Mouse (Mus musculus) CH12.LX (cell line): ENCODE data around the gene Thy1. TPM values are rescaled to one million over a fixed set of nuclear protein-coding genes. Genes with fewer than 3 reads are reported as not detected.

Experiments
- DNase-seq: peaks from one replicate; pipeline ENCODE4 v3.0.0-alpha.2; 2013; ENCODE audit errors: extremely low read depth
- H3K27ac ChIP-seq: 2 replicates; pipeline ENCODE4 v1.5.1; 2012; ENCODE audit warnings: low read depth, mild to moderate bottlenecking, control low read depth, moderate library complexity; ENCODE audit not compliant: insufficient read depth
- H3K27me3 ChIP-seq: replicated peaks from 2 replicates; pipeline ENCODE3; 2012; ENCODE audit warnings: inconsistent platforms
- H3K36me3 ChIP-seq, 2 experiments: replicated peaks in 1 of 2; 2 replicates each; pipeline versions ENCODE3 to v1.6.1; 2012; ENCODE audit warnings: inconsistent platforms in 1 of 2, low read length in 1 of 2, mild to moderate bottlenecking in 1 of 2, mixed read lengths in 1 of 2, moderate library complexity in 1 of 2; ENCODE audit not compliant: control insufficient read depth in 1 of 2, insufficient read depth in 1 of 2
- H3K4me1 ChIP-seq, 2 experiments: 2 replicates each; pipeline ENCODE4 v1.6.1; 2012; ENCODE audit warnings: inconsistent platforms in 1 of 2, moderate library complexity in 1 of 2; ENCODE audit not compliant: insufficient read depth in 2 of 2, control insufficient read depth in 1 of 2
- H3K4me2 ChIP-seq: 2 replicates; pipeline ENCODE4 v1.6.1; 2012; ENCODE audit warnings: low read depth, mild to moderate bottlenecking, control low read depth; ENCODE audit not compliant: poor library complexity, insufficient read depth, severe bottlenecking
- H3K4me3 ChIP-seq, 3 experiments: fragments of 150-350 bp in 1 of 3; sonication (generic) in 1 of 3; replicated peaks in 1 of 3; 2 replicates each; pipeline versions ENCODE3 to v1.5.1; 2011 to 2012; ENCODE audit warnings: low read depth in 2 of 3, low read length in 2 of 3, mild to moderate bottlenecking in 2 of 3, moderate library complexity in 2 of 3, control low read depth in 1 of 3, improper control_type of control experiment in 1 of 3, inconsistent platforms in 1 of 3, mixed read lengths in 1 of 3; ENCODE audit not compliant: poor library complexity in 1 of 3
- H3K79me2 ChIP-seq: replicated peaks from 2 replicates; pipeline ENCODE4 v1.6.1; 2012; ENCODE audit warnings: mild to moderate bottlenecking, moderate library complexity; ENCODE audit not compliant: control insufficient read depth, poor library complexity, insufficient read depth, severe bottlenecking; ENCODE audit errors: extremely low read depth
- H3K9ac ChIP-seq: 2 replicates; pipeline ENCODE4 v1.6.1; 2012; ENCODE audit warnings: low read depth, mild to moderate bottlenecking, control low read depth, moderate library complexity; ENCODE audit not compliant: insufficient read depth
- H3K9me3 ChIP-seq: replicated peaks from 2 replicates; pipeline ENCODE3; 2012; ENCODE audit warnings: low read length, inconsistent platforms, mixed read lengths
- BHLHE40 ChIP-seq: IDR thresholded peaks from 2 replicates; pipeline ENCODE4 v1.6.1; 2011; ENCODE audit warnings: mild to moderate bottlenecking, low read depth, low read length, improper control_type of control experiment
- CHD1 ChIP-seq: IDR thresholded peaks from 2 replicates; pipeline ENCODE4 v1.6.1; 2012; ENCODE audit warnings: low read depth, low read length, improper control_type of control experiment, inconsistent platforms
- CHD2 ChIP-seq: IDR thresholded peaks from 2 replicates; pipeline ENCODE4 v1.6.1; 2011; ENCODE audit warnings: low read length, improper control_type of control experiment
- ELF1 ChIP-seq: IDR thresholded peaks from 2 replicates; pipeline ENCODE4 v1.6.1; 2014; ENCODE audit warnings: low read depth, mild to moderate bottlenecking, inconsistent platforms, low read length, improper control_type of control experiment
- ETS1 ChIP-seq: conservative IDR thresholded peaks from 2 replicates; pipeline ENCODE4 v1.6.1; 2012; ENCODE audit warnings: low read depth, mild to moderate bottlenecking, inconsistent platforms, low read length, improper control_type of control experiment, moderate library complexity
- GABPA ChIP-seq: IDR thresholded peaks from 2 replicates; pipeline ENCODE4 v1.6.1; 2012; ENCODE audit warnings: low read depth, low read length, improper control_type of control experiment, inconsistent platforms; ENCODE audit not compliant: insufficient replicate concordance
- JUN ChIP-seq: IDR thresholded peaks from 2 replicates; pipeline ENCODE4 v1.6.1; 2011; ENCODE audit warnings: low read depth, mild to moderate bottlenecking, low read length, improper control_type of control experiment, moderate library complexity; ENCODE audit not compliant: insufficient read depth
- JUND ChIP-seq: conservative IDR thresholded peaks from 2 replicates; pipeline ENCODE4 v1.6.1; 2011; ENCODE audit warnings: low read depth, low read length, improper control_type of control experiment
- KAT2A ChIP-seq: IDR thresholded peaks from 2 replicates; pipeline ENCODE4 v1.6.1; 2012; ENCODE audit warnings: low read length, improper control_type of control experiment, inconsistent platforms; ENCODE audit not compliant: insufficient replicate concordance
- MAZ ChIP-seq: IDR thresholded peaks from 2 replicates; pipeline ENCODE4 v1.6.1; 2012; ENCODE audit warnings: low read depth, mild to moderate bottlenecking, inconsistent platforms, low read length, improper control_type of control experiment, moderate library complexity
- MEF2A ChIP-seq: IDR thresholded peaks from 2 replicates; pipeline ENCODE4 v1.6.1; 2014; ENCODE audit warnings: low read depth, mild to moderate bottlenecking, inconsistent platforms, low read length, improper control_type of control experiment, borderline replicate concordance
- MXI1 ChIP-seq: IDR thresholded peaks from 2 replicates; pipeline ENCODE4 v1.6.1; 2011; ENCODE audit warnings: mild to moderate bottlenecking, low read depth, low read length, improper control_type of control experiment
- NELFE ChIP-seq: IDR thresholded peaks from 2 replicates; pipeline ENCODE4 v1.6.1; 2011; ENCODE audit warnings: low read depth, low read length, improper control_type of control experiment
- NRF1 ChIP-seq: IDR thresholded peaks from 2 replicates; pipeline ENCODE4 v1.6.1; 2014; ENCODE audit warnings: low read depth, mild to moderate bottlenecking, inconsistent platforms, low read length, improper control_type of control experiment, moderate library complexity
- SIN3A ChIP-seq: IDR thresholded peaks from 2 replicates; pipeline ENCODE4 v1.6.1; 2012; ENCODE audit warnings: low read length, improper control_type of control experiment, inconsistent platforms
- USF1 ChIP-seq: IDR thresholded peaks from 2 replicates; pipeline ENCODE4 v1.6.1; 2014; ENCODE audit warnings: low read depth, mild to moderate bottlenecking, inconsistent platforms, low read length, improper control_type of control experiment
- USF2 ChIP-seq: conservative IDR thresholded peaks from 2 replicates; pipeline ENCODE4 v1.6.1; 2011; ENCODE audit warnings: low read depth, low read length, improper control_type of control experiment
- ZC3H11A ChIP-seq: IDR thresholded peaks from 2 replicates; pipeline ENCODE4 v1.6.1; 2012; ENCODE audit warnings: low read depth, mild to moderate bottlenecking, inconsistent platforms, low read length, improper control_type of control experiment
- dilution Hi-C: fragments of 300-500 bp; cut with MboI; formaldehyde crosslinking; loops from 2 replicates; pipeline ENCODE4 v1.14.3; 2020; ENCODE audit warnings: low sequenced_read_pairs; ENCODE audit not compliant: extremely low pct_unique_long_range_greater_than_20kb, extremely low pct_ligation_motif_present
- in situ Hi-C: fragments of 300-500 bp; cut with MboI; formaldehyde crosslinking; loops from 3 replicates; pipeline ENCODE4 v1.14.3; 2019; ENCODE audit warnings: low sequenced_read_pairs, low pct_ligation_motif_present, low pct_unique_long_range_greater_than_20kb, mixed read lengths
- polyA plus RNA-seq: library from polyadenylated mRNA; unstranded; fragments of >175 nt; gene quantifications from 2 replicates; pipeline ENCODE4 v1.2.1, GENCODE M21; 2012; ENCODE audit warnings: low read depth; ENCODE audit not compliant: insufficient read length
- total RNA-seq, 2 experiments: library from RNA; depleted of rRNA; stranded (reverse); fragments of 300-350 nt in 1 of 2; fragments of >200 nt in 1 of 2; gene quantifications; 2 replicates each; pipeline ENCODE4 v1.2.3; 2012 to 2014

Gene Thy1
- total and polyA plus RNA-seq, 3 experiments = not detected

- Histone ChIP-seq H3K36me3 (no peaks in the 10 kb centered on the region), H3K9me3 (no peaks in the 10 kb centered on the region), H3K4me3 (no peak overlapping the region), H3K4me2 (no peak overlapping the region), H3K4me1 (no peaks in the 10 kb centered on the region), H3K27ac (no peak overlapping the region), H3K27me3 (peaks cover 80% of the 10 kb centered on the region), H3K79me2 (no peaks in the 10 kb centered on the region), H3K9ac (no peak overlapping the region)
- in situ Hi-C loops = loop anchor here (5.0 kb wide), 1 partner anchor 48 kb away; no protein-coding TSS in a partner anchor
- DNase-seq = no peak
- dilution Hi-C loops = no loop called here
- TF ChIP-seq CHD2 (no peak), NELFE (no peak), MEF2A (no peak), SIN3A (no peak), GABPA (no peak), USF2 (no peak), ELF1 (no peak), KAT2A (no peak), BHLHE40 (no peak), NRF1 (no peak), JUND (no peak), CHD1 (no peak), MAZ (no peak), ZC3H11A (no peak), JUN (no peak)
These were observed 2.1 kb downstream of the Thy1 start for GRCm38 (mm10) chr9:44045158-44045883.

- Histone ChIP-seq H3K79me2 (no peaks in the 10 kb centered on the region), H3K4me1 (no peaks in the 10 kb centered on the region), H3K4me2 (no peak overlapping the region), H3K9ac (no peak overlapping the region), H3K4me3 (no peak overlapping the region), H3K27me3 (peaks cover 83% of the 10 kb centered on the region), H3K36me3 (no peaks in the 10 kb centered on the region), H3K27ac (no peak overlapping the region), H3K9me3 (no peaks in the 10 kb centered on the region)
- no peak for DNase-seq
- TF ChIP-seq ETS1 (no peak), MXI1 (no peak), CHD1 (no peak), USF1 (no peak), BHLHE40 (no peak)
- dilution Hi-C loops (no loop called here), in situ Hi-C loops (loop anchor here (5.0 kb wide), 1 partner anchor 49 kb away; no protein-coding TSS in a partner anchor)
These were observed 2.7 kb downstream of the Thy1 start for GRCm38 (mm10) chr9:44045884-44046272.
